ENCODE assay signal across 23 mouse cellular contexts in the genomic region with DNA sequence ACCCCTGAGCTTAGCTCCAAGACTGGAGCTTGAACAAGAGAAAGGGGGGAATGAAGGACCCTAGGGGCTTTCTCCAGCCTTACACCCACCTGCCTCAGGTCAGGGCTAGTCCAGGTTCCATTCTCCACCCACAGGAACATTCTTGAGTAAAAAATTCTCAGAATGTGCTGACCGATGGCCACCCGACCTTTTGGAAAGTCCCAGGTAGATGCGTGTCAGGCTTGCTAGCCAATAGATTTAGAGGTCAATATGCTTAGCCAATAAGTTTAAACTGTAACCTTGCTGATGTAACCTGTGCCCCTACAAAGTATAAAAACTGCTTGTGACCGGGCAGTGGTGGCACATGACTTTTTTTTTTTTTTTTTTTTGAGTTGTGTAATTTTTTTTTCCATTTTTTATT.
"Had no signal": no experiment of that assay in that cellular context is flagged by ENCODE, and none has a peak within 500 bp of the region (broad histone marks: within the 10 kb centered on the region; RNA-seq: fewer than 3 reads in every experiment).

No protein-coding gene starts in this region.

- H3K4me2 ChIP-seq: heart, embryonic 12.5 days; hindbrain, embryonic 13.5 days; hindbrain, embryonic 15.5 days; kidney, embryonic 15.5 days; limb, embryonic 12.5 days; liver, embryonic 13.5 days; liver, embryonic 15.5 days had no signal

- H3K27ac ChIP-seq: heart, adult 2 months; hindbrain, embryonic 13.5 days; hindbrain, embryonic 15.5 days; hindbrain, postnatal 0 days; kidney, embryonic 15.5 days; kidney, postnatal 0 days; limb, embryonic 10.5 days; limb, embryonic 12.5 days; liver, embryonic 13.5 days; liver, embryonic 15.5 days had no signal

- H3K4me1 ChIP-seq: hindbrain, embryonic 15.5 days; limb, embryonic 12.5 days had no signal

- DNase-seq: gastrocnemius, postnatal 14 days; gastrocnemius, postnatal 36 days; heart, adult 11 months; heart, adult 2 months; heart, postnatal 10 days; heart, postnatal 36 days; kidney, adult 11 months; kidney, postnatal 25 days; layer of hippocampus, adult 9-11 months; layer of hippocampus, postnatal 36 days; liver; liver, embryonic 13.5 days; liver, postnatal 0 days had no signal

- H3K36me3 ChIP-seq: heart, embryonic 12.5 days; hindbrain, embryonic 13.5 days; hindbrain, embryonic 15.5 days; kidney, embryonic 15.5 days; limb, embryonic 10.5 days; limb, embryonic 12.5 days; liver, embryonic 13.5 days; liver, embryonic 15.5 days had no signal

- H3K9me3 ChIP-seq: heart, embryonic 12.5 days; hindbrain, embryonic 13.5 days; hindbrain, embryonic 15.5 days; kidney, embryonic 15.5 days; limb, embryonic 10.5 days; limb, embryonic 12.5 days; liver, embryonic 13.5 days; liver, embryonic 15.5 days had no signal

- H3K4me3 ChIP-seq: heart, adult 2 months; heart, embryonic 12.5 days; hindbrain, embryonic 13.5 days; hindbrain, embryonic 15.5 days; kidney, embryonic 15.5 days; limb, embryonic 10.5 days; limb, embryonic 12.5 days; liver, embryonic 13.5 days; liver, embryonic 15.5 days had no signal

- H3K9ac ChIP-seq: heart, embryonic 12.5 days; hindbrain, embryonic 13.5 days; hindbrain, embryonic 15.5 days; kidney, embryonic 15.5 days; limb, embryonic 12.5 days; liver, embryonic 13.5 days; liver, embryonic 15.5 days; liver, postnatal 0 days had no signal

- ATAC-seq: hindbrain, postnatal 0 days; intestine, embryonic 16.5 days; liver, postnatal 0 days had no signal
